Mouse (Mus musculus) liver, embryonic 14.5 days (tissue): ENCODE measurements around the gene Dock11.

Experiments used
- CTCF ChIP-seq: IDR thresholded peaks from 2 replicates; pipeline ENCODE4 v1.5.1; 2016; ENCODE audit warnings: antibody characterized with exemption, low read depth, control low read depth
- EP300 ChIP-seq: IDR thresholded peaks from 2 replicates; pipeline ENCODE4 v1.6.1; 2016; ENCODE audit warnings: antibody characterized with exemption, low read depth

GRCm38 (mm10) chrX:35997793-35998419 lies 109.3 kb downstream of the Dock11 start:
- no peak for TF ChIP-seq EP300
- no peak for TF ChIP-seq CTCF
